In genomic region chr15:103537011-103537821, GRCm38 (mm10) we compare ENCODE assay signal across 7 mouse cellular contexts. TPM values are rescaled to one million over a fixed set of nuclear protein-coding genes. Genes with fewer than 3 reads are reported as not detected.
A peak's percentile ranks its signal among the peaks of the same experiment; 100 is the strongest.
DNase-seq lines count a peak whose midpoint lies in the region; ATAC-seq lines count a peak whose summit lies in the region.

No protein-coding gene starts in this region.

- H3K9ac ChIP-seq in heart, embryonic 15.5 days, result peak overlapping the region; percentile 66
- peak overlapping the region; percentile 79 for H3K9ac ChIP-seq in neural tube, embryonic 15.5 days (replicated peaks)

- peak overlapping the region; percentile 92 for H3K4me2 ChIP-seq in heart, embryonic 15.5 days
- H3K4me2 ChIP-seq in neural tube, embryonic 15.5 days, result peak overlapping the region; percentile 84

- peaks cover 30% of the 10 kb centered on the region for H3K27me3 ChIP-seq in heart, embryonic 15.5 days
- peaks cover 73% of the 10 kb centered on the region for H3K27me3 ChIP-seq in limb, embryonic 10.5 days (ENCODE audit: low read depth, poor library complexity, severe bottlenecking)
- H3K27me3 ChIP-seq in neural tube, embryonic 15.5 days (replicated peaks), result 0 out of 2 replicates have a peak, but pooled peaks cover 5% of the 10 kb centered on the region

- DNase-seq in layer of hippocampus, adult 11-12 months (ENCODE audit: low spot score), result peak; percentile 67
- DNase-seq in layer of hippocampus, adult 9-10 months (ENCODE audit: low spot score), result no peak
- DNase-seq in embryo, embryonic 9.5 days (ENCODE audit: extremely low spot score), result peak; percentile 27
- no peak for DNase-seq in limb, embryonic 10.5 days (ENCODE audit: low spot score)
- DNase-seq in thymus, postnatal 10 days (ENCODE audit: low spot score in 2 of 2), result no peak

- under 1% methylated on average over 37 of the region's 37 CpGs for whole genome bisulfite sequencing in heart, embryonic 15.5 days
- under 1% methylated on average over 37 of the region's 37 CpGs for WGBS in limb, embryonic 10.5 days
- WGBS in neural tube, embryonic 15.5 days, result 1% methylated on average over 37 of the region's 37 CpGs

- H3K9me3 ChIP-seq in heart, embryonic 15.5 days (replicated peaks), result no peaks in the 10 kb centered on the region
- H3K9me3 ChIP-seq in limb, embryonic 10.5 days (replicated peaks), result no peaks in the 10 kb centered on the region
- H3K9me3 ChIP-seq in neural tube, embryonic 15.5 days (replicated peaks), result no peaks in the 10 kb centered on the region

- H3K36me3 ChIP-seq in heart, embryonic 15.5 days, result no peaks in the 10 kb centered on the region
- no peaks in the 10 kb centered on the region for H3K36me3 ChIP-seq in limb, embryonic 10.5 days
- H3K36me3 ChIP-seq in neural tube, embryonic 15.5 days, result no peaks in the 10 kb centered on the region

- H3K27ac ChIP-seq in heart, embryonic 15.5 days, result peak overlapping the region; percentile 91
- H3K27ac ChIP-seq in limb, embryonic 10.5 days, result peak overlapping the region; percentile 54
- peak overlapping the region; percentile 73 for H3K27ac ChIP-seq in neural tube, embryonic 15.5 days (replicated peaks)

- peaks cover 27% of the 10 kb centered on the region for H3K4me1 ChIP-seq in heart, embryonic 15.5 days (replicated peaks)
- H3K4me1 ChIP-seq in limb, embryonic 10.5 days, result peaks cover 25% of the 10 kb centered on the region
- H3K4me1 ChIP-seq in neural tube, embryonic 15.5 days, result peaks cover 29% of the 10 kb centered on the region

- H3K4me3 ChIP-seq in heart, embryonic 15.5 days, result peak overlapping the region; percentile 66
- H3K4me3 ChIP-seq in limb, embryonic 10.5 days, result peak overlapping the region; percentile 66
- peak overlapping the region; percentile 73 for H3K4me3 ChIP-seq in neural tube, embryonic 15.5 days (replicated peaks)

- peak; percentile 68 for ATAC-seq in heart, embryonic 15.5 days (replicated peaks; ENCODE audit: insufficient number of reproducible peaks, insufficient read depth, low FRiP score, low read depth)
- ATAC-seq in neural tube, embryonic 15.5 days (ENCODE audit: low FRiP score), result peak; percentile 65

RNA-seq across cellular contexts. Expression of gene Ppp1r1a, which starts 0.6 kb away (rescaled TPM):
- 55.3 and 62.0 TPM in 2 replicates for polyA plus RNA-seq in heart, embryonic 15.5 days (2015; fragmentation: Nextera tagmentation; extraction: Ambion mirVana)
- 3.5 and 6.5 TPM in 2 replicates for polyA plus RNA-seq in limb, embryonic 10.5 days (2016; fragmentation: Nextera tagmentation; extraction: Ambion mirVana)
- polyA plus RNA-seq in neural tube, embryonic 15.5 days (2015; fragmentation: Nextera tagmentation; extraction: Ambion mirVana), result 94.4 and 118 TPM in 2 replicates

RNA-seq across cellular contexts. Expression of gene Glycam1, which starts 27.7 kb away (rescaled TPM):
- not detected in 2 replicates for polyA plus RNA-seq in heart, embryonic 15.5 days (2015; fragmentation: Nextera tagmentation; extraction: Ambion mirVana)
- not detected in 2 replicates for polyA plus RNA-seq in limb, embryonic 10.5 days (2016; fragmentation: Nextera tagmentation; extraction: Ambion mirVana)
- not detected in 2 replicates for polyA plus RNA-seq in neural tube, embryonic 15.5 days (2015; fragmentation: Nextera tagmentation; extraction: Ambion mirVana)

RNA-seq across cellular contexts. Expression of gene Pde1b, which starts 34.4 kb away (rescaled TPM):
- 2.1 and 3.5 TPM in 2 replicates for polyA plus RNA-seq in heart, embryonic 15.5 days (2015; fragmentation: Nextera tagmentation; extraction: Ambion mirVana)
- polyA plus RNA-seq in limb, embryonic 10.5 days (2016; fragmentation: Nextera tagmentation; extraction: Ambion mirVana), result 2.0 and 2.9 TPM in 2 replicates
- 77.9 and 89.8 TPM in 2 replicates for polyA plus RNA-seq in neural tube, embryonic 15.5 days (2015; fragmentation: Nextera tagmentation; extraction: Ambion mirVana)

Comparison
In these comparisons a context has a peak if more than half of its experiments do, and no peak if none do; other contexts are left out.
1. DNase-seq: peak in layer of hippocampus, adult 11-12 months (single experiment) and embryo, embryonic 9.5 days (single experiment); none in layer of hippocampus, adult 9-10 months (single experiment), limb, embryonic 10.5 days (single experiment) and thymus, postnatal 10 days (0 of 2).
2. RNA of gene Pde1b, which starts 34.4 kb away (polyA plus RNA-seq): 77.9 to 89.8 TPM in neural tube, embryonic 15.5 days; 2.0 to 2.9 TPM in limb, embryonic 10.5 days and 2.1 to 3.5 TPM in heart, embryonic 15.5 days; every median in the first group is over 10 times any median in the second.
3. Peak in every context shown above with its lines, with median percentiles within 50 percentile points of each other: H3K27ac ChIP-seq and H3K4me3 ChIP-seq.